Mouse (Mus musculus): Measurements from ENCODE around the gene Aebp2.

Aebp2 gene

GRCm38 (mm10) chr6:140696192-140696879 lies 73.9 kb downstream of the Aebp2 start:
- DNase-seq (ENCODE audit: low read depth, low spot score), result no peak

DNA sequence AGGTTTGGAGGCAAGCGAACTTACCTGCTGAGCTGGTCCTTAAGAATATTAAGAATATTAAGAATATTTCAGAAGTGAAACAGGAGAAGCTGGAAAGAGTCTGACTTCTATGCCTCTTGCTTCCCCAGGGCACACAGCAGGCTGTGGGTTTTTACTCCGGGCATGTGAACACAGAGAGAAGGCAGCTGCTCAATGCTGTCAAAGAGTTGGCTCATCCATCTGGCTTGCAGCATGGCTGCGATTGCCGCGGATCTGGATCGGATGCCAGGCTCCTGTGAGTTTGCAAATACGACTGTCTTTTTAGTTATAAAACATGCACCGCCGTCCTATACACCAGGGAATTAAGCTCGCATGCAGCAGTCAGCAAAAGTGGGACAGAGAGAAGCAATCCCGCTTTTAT lies 75.5 kb downstream of the Aebp2 start:
- no peak for DNase-seq (ENCODE audit: low read depth, low spot score)

DNA sequence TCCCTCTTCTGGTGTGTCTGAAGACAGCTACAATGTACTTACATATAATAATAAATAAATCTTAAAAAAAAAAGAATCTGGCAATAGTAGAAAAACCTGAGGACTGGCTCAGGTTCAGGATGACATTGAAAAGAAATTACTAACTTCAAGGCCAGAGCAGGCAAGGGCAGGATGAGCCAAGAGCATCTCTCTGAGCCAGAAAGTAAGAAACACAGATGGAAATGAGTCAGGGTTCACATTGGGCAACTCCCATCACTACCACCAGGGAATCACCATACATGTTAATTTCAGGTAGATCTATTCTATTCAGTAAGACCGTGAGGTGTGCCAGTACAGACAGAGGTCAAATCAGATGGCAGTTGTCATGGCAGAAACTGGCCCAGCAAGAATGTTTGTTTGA lies 76.1 kb downstream of the Aebp2 start:
- no peak for DNase-seq (ENCODE audit: low read depth, low spot score)

- DNase-seq (ENCODE audit: low read depth, low spot score), result no peak
These were observed 78.8 kb downstream of the Aebp2 start for GRCm38 (mm10) chr6:140701259-140701658.

GRCm38 (mm10) chr6:140705132-140705531 lies 82.7 kb downstream of the Aebp2 start:
- DNase-seq (ENCODE audit: low read depth, low spot score), result no peak

DNA sequence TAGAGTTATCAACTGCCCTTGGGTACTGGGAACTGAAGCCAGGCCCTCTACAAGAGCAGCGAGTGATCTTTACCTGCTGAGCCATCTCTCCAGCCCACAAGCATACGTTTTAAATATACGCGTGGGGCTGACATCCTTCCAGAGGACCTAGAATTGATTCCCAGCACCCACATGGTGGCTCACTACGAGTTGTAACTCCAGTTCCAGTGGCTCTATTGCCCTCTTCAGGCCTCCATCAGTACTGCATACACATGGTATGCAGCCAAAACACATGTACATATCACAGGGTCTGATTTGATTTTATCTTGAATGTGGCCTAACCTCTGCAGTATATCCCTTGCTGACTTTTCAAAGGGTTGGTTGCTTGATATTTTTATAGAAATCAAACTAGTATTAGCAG lies 83.6 kb downstream of the Aebp2 start:
- peak; percentile 59 for DNase-seq (ENCODE audit: low read depth, low spot score)

DNA sequence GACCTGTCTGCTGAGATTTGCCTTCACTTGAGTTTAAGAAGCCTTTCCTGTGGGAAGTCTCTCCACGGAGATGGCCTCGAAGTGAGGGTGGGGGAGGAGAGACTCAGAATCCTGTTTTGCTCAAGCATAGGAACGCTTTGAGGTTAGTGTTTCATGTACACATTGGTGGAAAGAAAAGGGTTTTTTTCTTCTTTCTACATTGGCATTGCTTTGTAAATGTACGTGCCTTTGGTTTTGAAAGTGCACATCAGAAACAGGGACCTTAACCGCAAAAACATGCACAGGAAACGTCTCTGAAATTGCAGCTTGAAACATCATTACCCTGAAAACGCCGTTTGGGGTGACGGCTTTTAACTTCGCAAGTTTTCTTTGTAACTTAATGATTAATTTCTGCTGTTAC lies 85.6 kb downstream of the Aebp2 start:
- no peak for DNase-seq (ENCODE audit: low read depth, low spot score)

GRCm38 (mm10) chr6:140709415-140710107 lies 87.1 kb downstream of the Aebp2 start:
- peak; percentile 51 for DNase-seq (ENCODE audit: low read depth, low spot score)

- peak; percentile 81 for DNase-seq (ENCODE audit: low read depth, low spot score)
These were observed 90.3 kb downstream of the Aebp2 start for GRCm38 (mm10) chr6:140712754-140713153.

- peak; percentile 83 for DNase-seq (ENCODE audit: low read depth, low spot score)
These were observed 92.5 kb downstream of the Aebp2 start for GRCm38 (mm10) chr6:140714905-140715365.

GRCm38 (mm10) chr6:140722058-140722457 lies 99.6 kb downstream of the Aebp2 start:
- DNase-seq (ENCODE audit: low read depth, low spot score), result no peak

All from ZHBTc4 (cell line).